Mouse (Mus musculus): ENCODE measurements around the gene Mpeg1. TPM values are rescaled to one million over a fixed set of nuclear protein-coding genes. Genes with fewer than 3 reads are reported as not detected.

Mpeg1 gene
- polyA plus RNA-seq, 1 experiment, result 0.01 TPM

DNA sequence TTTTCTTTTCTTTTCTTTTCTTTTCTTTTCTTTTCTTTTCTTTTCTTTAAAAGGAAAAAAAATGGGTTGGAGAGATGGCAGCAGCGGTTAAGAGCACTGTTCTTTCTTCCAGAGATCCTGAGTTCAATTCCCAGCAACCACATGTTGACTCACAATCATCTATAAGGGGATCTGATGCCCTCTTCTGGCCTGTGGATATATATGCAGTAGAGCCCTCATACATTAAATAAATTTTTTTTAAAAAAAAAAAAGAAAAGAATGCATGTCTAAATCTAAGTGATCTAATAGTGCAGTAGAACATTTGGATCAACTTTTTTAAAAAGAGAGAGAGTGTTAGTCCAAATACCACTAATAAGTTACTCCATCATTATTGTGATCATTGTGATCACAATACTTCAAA lies 38.9 kb upstream of the Mpeg1 start:
- TF ChIP-seq MYOD1 (IDR thresholded peaks at IDR 0.05; ENCODE audit: control insufficient read depth, insufficient read length, low read depth) (no peak), CTCF (IDR thresholded peaks at IDR 0.05; ENCODE audit: control insufficient read depth, insufficient read depth, insufficient read length) (no peak), MAX (IDR thresholded peaks at IDR 0.05) (no peak), CEBPB (IDR thresholded peaks at IDR 0.05; ENCODE audit: low read depth) (no peak), FOSL1 (IDR thresholded peaks at IDR 0.05; ENCODE audit: insufficient read depth, low read length, poor library complexity, severe bottlenecking) (no peak), USF1 (IDR thresholded peaks at IDR 0.05; ENCODE audit: low read depth) (no peak), MYOG (IDR thresholded peaks at IDR 0.05; ENCODE audit: control insufficient read depth, extremely low read depth, insufficient read length) (no peak)
- H3K36me3 ChIP-seq (ENCODE audit: control insufficient read depth, insufficient read depth), result no peaks in the 10 kb centered on the region
- no peaks in the 10 kb centered on the region for H3K79me2 ChIP-seq (ENCODE audit: control insufficient read depth, insufficient read depth)
- H3K79me3 ChIP-seq (ENCODE audit: low read depth), result no peaks in the 10 kb centered on the region
- no peak overlapping the region for H3ac ChIP-seq (ENCODE audit: control insufficient read depth, insufficient read length, low read depth)
- H3K4me3 ChIP-seq (ENCODE audit: insufficient read depth, poor library complexity, severe bottlenecking), result no peak overlapping the region
- no peaks in the 10 kb centered on the region for H3K27me3 ChIP-seq (ENCODE audit: control insufficient read depth, insufficient read depth, insufficient read length)

GRCm38 (mm10) chr19:12427101-12427500 lies 33.5 kb upstream of the Mpeg1 start:
- Histone ChIP-seq H3K4me3 (ENCODE audit: insufficient read depth, poor library complexity, severe bottlenecking) (no peak overlapping the region), H3K36me3 (ENCODE audit: control insufficient read depth, insufficient read depth) (no peaks in the 10 kb centered on the region), H3ac (ENCODE audit: control insufficient read depth, insufficient read length, low read depth) (no peak overlapping the region), H3K27me3 (ENCODE audit: control insufficient read depth, insufficient read depth, insufficient read length) (no peaks in the 10 kb centered on the region), H3K79me2 (ENCODE audit: control insufficient read depth, insufficient read depth) (no peaks in the 10 kb centered on the region), H3K79me3 (ENCODE audit: low read depth) (no peaks in the 10 kb centered on the region)
- TF ChIP-seq FOSL1 (IDR thresholded peaks at IDR 0.05; ENCODE audit: insufficient read depth, low read length, poor library complexity, severe bottlenecking) (no peak), MAX (IDR thresholded peaks at IDR 0.05) (no peak), MYOG (IDR thresholded peaks at IDR 0.05; ENCODE audit: control insufficient read depth, extremely low read depth, insufficient read length) (no peak), CEBPB (IDR thresholded peaks at IDR 0.05; ENCODE audit: low read depth) (no peak), CTCF (IDR thresholded peaks at IDR 0.05; ENCODE audit: control insufficient read depth, insufficient read depth, insufficient read length) (no peak), USF1 (IDR thresholded peaks at IDR 0.05; ENCODE audit: low read depth) (no peak), MYOD1 (IDR thresholded peaks at IDR 0.05; ENCODE audit: control insufficient read depth, insufficient read length, low read depth) (no peak)

DNA sequence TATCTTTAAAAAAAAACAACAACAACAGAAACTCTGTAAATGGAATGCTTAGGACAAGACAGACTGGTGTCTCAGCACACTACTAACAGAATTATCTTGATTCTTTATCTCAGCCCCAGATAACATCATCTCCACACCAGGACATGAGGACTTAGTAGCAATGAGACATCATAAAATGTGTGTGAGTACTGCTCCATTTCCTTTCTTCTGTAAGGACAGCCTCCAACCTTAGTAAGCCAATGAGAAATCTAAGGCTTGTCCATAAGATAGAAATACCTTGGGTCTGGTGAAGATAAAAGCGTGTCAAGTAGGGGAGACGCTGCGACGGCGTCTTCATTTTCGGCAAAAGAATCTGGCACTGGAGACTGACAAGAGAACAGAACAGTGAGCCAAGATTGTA lies 33.0 kb upstream of the Mpeg1 start, which contains the start of gene Pfpl:
Gene Pfpl (plus strand): TSS at position 301 of the 400 bp plus-strand sequence.
- Histone ChIP-seq H3K79me3 (ENCODE audit: low read depth) (no peaks in the 10 kb centered on the region), H3K36me3 (ENCODE audit: control insufficient read depth, insufficient read depth) (no peaks in the 10 kb centered on the region), H3K27me3 (ENCODE audit: control insufficient read depth, insufficient read depth, insufficient read length) (no peaks in the 10 kb centered on the region), H3K4me3 (ENCODE audit: insufficient read depth, poor library complexity, severe bottlenecking) (no peak within 1 kb of the TSS), H3ac (ENCODE audit: control insufficient read depth, insufficient read length, low read depth) (no peak within 1 kb of the TSS), H3K79me2 (ENCODE audit: control insufficient read depth, insufficient read depth) (no peaks in the 10 kb centered on the region)
- TF ChIP-seq CEBPB (IDR thresholded peaks at IDR 0.05; ENCODE audit: low read depth) (no peak), FOSL1 (IDR thresholded peaks at IDR 0.05; ENCODE audit: insufficient read depth, low read length, poor library complexity, severe bottlenecking) (no peak), MYOG (IDR thresholded peaks at IDR 0.05; ENCODE audit: control insufficient read depth, extremely low read depth, insufficient read length) (no peak), MAX (IDR thresholded peaks at IDR 0.05) (no peak), USF1 (IDR thresholded peaks at IDR 0.05; ENCODE audit: low read depth) (no peak), MYOD1 (IDR thresholded peaks at IDR 0.05; ENCODE audit: control insufficient read depth, insufficient read length, low read depth) (no peak), CTCF (IDR thresholded peaks at IDR 0.05; ENCODE audit: control insufficient read depth, insufficient read depth, insufficient read length) (no peak)

- H3K4me3 ChIP-seq (ENCODE audit: insufficient read depth, poor library complexity, severe bottlenecking), result no peak overlapping the region
- H3K79me3 ChIP-seq (ENCODE audit: low read depth), result no peaks in the 10 kb centered on the region
- H3K27me3 ChIP-seq (ENCODE audit: control insufficient read depth, insufficient read depth, insufficient read length), result no peaks in the 10 kb centered on the region
- H3ac ChIP-seq (ENCODE audit: control insufficient read depth, insufficient read length, low read depth), result no peak overlapping the region
- no peak for TF ChIP-seq CEBPB (IDR thresholded peaks at IDR 0.05; ENCODE audit: low read depth)
- TF ChIP-seq CTCF (IDR thresholded peaks at IDR 0.05; ENCODE audit: control insufficient read depth, insufficient read depth, insufficient read length), result peak; percentile 27
- no peaks in the 10 kb centered on the region for H3K36me3 ChIP-seq (ENCODE audit: control insufficient read depth, insufficient read depth)
- no peaks in the 10 kb centered on the region for H3K79me2 ChIP-seq (ENCODE audit: control insufficient read depth, insufficient read depth)
These were observed 27.5 kb upstream of the Mpeg1 start for GRCm38 (mm10) chr19:12433033-12433432.

DNA sequence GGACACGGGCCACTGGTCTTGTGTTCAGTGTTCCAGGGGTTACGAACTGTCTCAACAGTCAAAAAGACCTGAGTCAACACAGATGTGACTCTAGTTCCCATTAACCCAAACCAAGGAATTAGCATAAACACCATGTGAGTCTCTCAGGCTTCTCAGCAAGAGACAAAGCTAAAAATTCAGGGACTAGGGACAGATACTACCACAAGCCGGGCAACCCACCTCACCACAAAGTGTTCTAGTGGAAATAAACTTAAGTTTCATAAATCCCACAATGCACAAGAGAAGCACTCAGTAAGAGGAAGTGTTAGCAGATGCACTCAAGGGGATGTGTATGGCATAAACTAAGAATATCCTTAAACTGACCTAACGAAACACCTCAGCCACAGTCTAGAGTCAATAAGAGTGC lies 25.6 kb upstream of the Mpeg1 start:
- Histone ChIP-seq H3K79me2 (ENCODE audit: control insufficient read depth, insufficient read depth) (no peaks in the 10 kb centered on the region), H3K27me3 (ENCODE audit: control insufficient read depth, insufficient read depth, insufficient read length) (no peaks in the 10 kb centered on the region), H3ac (ENCODE audit: control insufficient read depth, insufficient read length, low read depth) (no peak overlapping the region), H3K4me3 (ENCODE audit: insufficient read depth, poor library complexity, severe bottlenecking) (no peak overlapping the region), H3K79me3 (ENCODE audit: low read depth) (no peaks in the 10 kb centered on the region), H3K36me3 (ENCODE audit: control insufficient read depth, insufficient read depth) (no peaks in the 10 kb centered on the region)
- TF ChIP-seq MYOD1 (IDR thresholded peaks at IDR 0.05; ENCODE audit: control insufficient read depth, insufficient read length, low read depth) (no peak), FOSL1 (IDR thresholded peaks at IDR 0.05; ENCODE audit: insufficient read depth, low read length, poor library complexity, severe bottlenecking) (no peak), MAX (IDR thresholded peaks at IDR 0.05) (no peak), CEBPB (IDR thresholded peaks at IDR 0.05; ENCODE audit: low read depth) (no peak), CTCF (IDR thresholded peaks at IDR 0.05; ENCODE audit: control insufficient read depth, insufficient read depth, insufficient read length) (no peak), USF1 (IDR thresholded peaks at IDR 0.05; ENCODE audit: low read depth) (no peak), MYOG (IDR thresholded peaks at IDR 0.05; ENCODE audit: control insufficient read depth, extremely low read depth, insufficient read length) (no peak)
